Mouse (Mus musculus) fibroblast of lung, adult 2 months (primary cell): Measurements from ENCODE around the gene Dusp10.

Experiments
- DNase-seq: peaks from one replicate; pipeline ENCODE4 v3.0.0-alpha.2; 2011; ENCODE audit warnings: low read depth

Gene Dusp10

GRCm38 (mm10) chr1:184013106-184013505, at the start of gene Dusp10:
Gene Dusp10, plus strand, starts transcription at chr1:184013302.
- no peak for DNase-seq

GRCm38 (mm10) chr1:183965341-183965740, 47.8 kb upstream of the Dusp10 start:
- no peak for DNase-seq

GRCm38 (mm10) chr1:183969265-183969664, 43.8 kb upstream of the Dusp10 start:
- DNase-seq = no peak

- no peak for DNase-seq
These were observed 33.3 kb upstream of the Dusp10 start for GRCm38 (mm10) chr1:183979814-183980243.

GRCm38 (mm10) chr1:183982108-183982507, 31.0 kb upstream of the Dusp10 start:
- no peak for DNase-seq

GRCm38 (mm10) chr1:183987711-183988245, 25.3 kb upstream of the Dusp10 start:
- DNase-seq = no peak

- DNase-seq = no peak
These were observed 21.2 kb upstream of the Dusp10 start for GRCm38 (mm10) chr1:183991921-183992320.

GRCm38 (mm10) chr1:183997207-183997606, 15.9 kb upstream of the Dusp10 start:
- no peak for DNase-seq

GRCm38 (mm10) chr1:184002470-184002869, 10.6 kb upstream of the Dusp10 start:
- DNase-seq = no peak

GRCm38 (mm10) chr1:184004311-184004710, 8.8 kb upstream of the Dusp10 start:
- peak; percentile 9 for DNase-seq

- no peak for DNase-seq
These were observed 7.6 kb upstream of the Dusp10 start for GRCm38 (mm10) chr1:184005315-184006058.

- DNase-seq = no peak
These were observed 7.0 kb upstream of the Dusp10 start for GRCm38 (mm10) chr1:184006086-184006485.

GRCm38 (mm10) chr1:184011311-184011710, 1.8 kb upstream of the Dusp10 start:
- DNase-seq = no peak

- no peak for DNase-seq
These were observed 989 bp downstream of the Dusp10 start for GRCm38 (mm10) chr1:184014091-184014490.

GRCm38 (mm10) chr1:184015995-184016730, 3.1 kb downstream of the Dusp10 start:
- DNase-seq = no peak

- no peak for DNase-seq
These were observed 4.5 kb downstream of the Dusp10 start for GRCm38 (mm10) chr1:184017606-184018005.

GRCm38 (mm10) chr1:184019042-184019721, 6.1 kb downstream of the Dusp10 start:
- no peak for DNase-seq

- DNase-seq = no peak
These were observed 6.6 kb downstream of the Dusp10 start for GRCm38 (mm10) chr1:184019722-184020107.

GRCm38 (mm10) chr1:184023971-184024370, 10.9 kb downstream of the Dusp10 start:
- no peak for DNase-seq

- no peak for DNase-seq
These were observed 11.5 kb downstream of the Dusp10 start for GRCm38 (mm10) chr1:184024631-184025030.

- no peak for DNase-seq
These were observed 12.0 kb downstream of the Dusp10 start for GRCm38 (mm10) chr1:184025079-184025478.

GRCm38 (mm10) chr1:184027039-184027438, 13.9 kb downstream of the Dusp10 start:
- no peak for DNase-seq
